ENCODE assay signal across 1 mouse cellular context in the genomic region with DNA sequence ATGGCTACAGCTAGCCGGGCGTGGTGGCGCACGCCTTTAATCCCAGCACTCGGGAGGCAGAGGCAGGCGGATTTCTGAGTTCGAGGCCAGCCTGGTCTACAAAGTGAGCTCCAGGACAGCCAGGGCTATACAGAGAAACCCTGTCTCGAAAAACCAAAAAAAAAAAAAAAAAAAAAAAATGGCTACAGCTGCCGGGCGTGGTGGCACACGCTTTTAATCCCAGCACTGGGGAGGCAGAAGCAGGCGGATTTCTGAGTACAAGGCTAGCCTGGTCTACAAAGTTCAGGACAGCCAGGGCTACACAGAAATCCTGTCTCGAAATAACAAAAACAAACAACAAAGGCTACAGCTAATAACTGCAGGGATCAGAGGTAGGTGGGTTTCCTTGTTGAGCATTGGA.
TF ChIP-seq lines count a peak whose summit lies in the region.

No protein-coding gene starts in this region.

TF ChIP-seq in MEL, 35 proteins besides CTCF, POLR2A, EP300 and RAD21:
- TF ChIP-seq ZMIZ1 (IDR thresholded peaks at IDR 0.05; ENCODE audit: low read depth, low read length), result peak; percentile 55; the same call in 1 of the 2 replicates
TF ChIP-seq in MEL: peak in this region for 1; not testable (repeated sequence) for 34.
